Mouse (Mus musculus) heart, embryonic 14.5 days (tissue): ENCODE results near the gene Prss16. TPM values are rescaled to one million over a fixed set of nuclear protein-coding genes. Genes with fewer than 3 reads are reported as not detected.

Experiments
- ATAC-seq: fragments of 200-750 bp; cut with Nextera tagmentation; 2 replicates; pipeline ENCODE4 v1.8.0; 2017; ENCODE audit warnings: low read depth, moderate TSS enrichment; ENCODE audit not compliant: insufficient number of reproducible peaks, insufficient read depth, low FRiP score
- H3K27ac ChIP-seq, 2 experiments: fragments of 200-500 bp in 1 of 2; fragments of 300-500 bp in 1 of 2; sonication (generic) in 1 of 2; replicated peaks in 1 of 2; 2 replicates each; pipeline ENCODE4 v1.5.1; 2012 to 2014; ENCODE audit warnings: low read depth in 2 of 2, low read length in 2 of 2, control low read depth in 1 of 2, mild to moderate bottlenecking in 1 of 2, mixed read lengths in 1 of 2; ENCODE audit not compliant: control insufficient read depth in 1 of 2, insufficient read depth in 1 of 2
- H3K27me3 ChIP-seq: fragments of 300-500 bp; sonication (generic); 2 replicates; pipeline ENCODE4 v1.6.1; 2014; ENCODE audit warnings: mild to moderate bottlenecking, low read length, control low read depth; ENCODE audit not compliant: control insufficient read depth, insufficient read depth
- H3K36me3 ChIP-seq: fragments of 300-500 bp; sonication (generic); 2 replicates; pipeline ENCODE4 v1.6.1; 2014; ENCODE audit warnings: mild to moderate bottlenecking, control low read depth, low read length, mixed read lengths; ENCODE audit not compliant: control insufficient read depth, insufficient read depth
- H3K4me1 ChIP-seq, 2 experiments: fragments of 200-500 bp in 1 of 2; fragments of 300-500 bp in 1 of 2; sonication (generic) in 1 of 2; 2 replicates each; pipeline ENCODE4 v1.6.1; 2012 to 2014; ENCODE audit warnings: low read length in 2 of 2, control low read depth in 1 of 2, mixed read lengths in 1 of 2; ENCODE audit not compliant: control insufficient read depth in 2 of 2, insufficient read depth in 2 of 2
- H3K4me2 ChIP-seq: fragments of 300-500 bp; sonication (generic); 2 replicates; pipeline ENCODE4 v1.6.1; 2014; ENCODE audit warnings: mild to moderate bottlenecking, low read length
- H3K4me3 ChIP-seq, 2 experiments: fragments of 200-500 bp in 1 of 2; fragments of 300-500 bp in 1 of 2; sonication (generic) in 1 of 2; 2 replicates each; pipeline ENCODE4 v1.5.1; 2012 to 2014; ENCODE audit warnings: low read length in 2 of 2, mild to moderate bottlenecking in 2 of 2, control low read depth in 1 of 2, low read depth in 1 of 2, moderate library complexity in 1 of 2; ENCODE audit not compliant: control insufficient read depth in 1 of 2, insufficient read depth in 1 of 2
- H3K9ac ChIP-seq: fragments of 300-500 bp; sonication (generic); 2 replicates; pipeline ENCODE4 v1.6.1; 2014; ENCODE audit warnings: mild to moderate bottlenecking, low read length
- H3K9me3 ChIP-seq: fragments of 300-500 bp; sonication (generic); 2 replicates; pipeline ENCODE4 v1.6.1; 2016; ENCODE audit warnings: low read length, control low read depth; ENCODE audit not compliant: control insufficient read depth
- WGBS: fragments of 180-500 bp; shearing (Covaris S2); extraction: QIAGEN DNeasy Blood & Tissue Kit; methylation state at CpG from one replicate; pipeline ENCODE4 v1.1.7; 2014; 5-methylcytosine and 5-hydroxymethylcytosine counted together
- polyA plus RNA-seq: library from polyadenylated mRNA; unstranded; fragments of >200 nt; fragmentation: Nextera tagmentation; extraction: Ambion mirVana; gene quantifications from 2 replicates; pipeline ENCODE4 v1.2.1, GENCODE M21; 2014

Prss16 gene
- polyA plus RNA-seq, 1 experiment from 2014 or later, result 0.88 TPM

DNA sequence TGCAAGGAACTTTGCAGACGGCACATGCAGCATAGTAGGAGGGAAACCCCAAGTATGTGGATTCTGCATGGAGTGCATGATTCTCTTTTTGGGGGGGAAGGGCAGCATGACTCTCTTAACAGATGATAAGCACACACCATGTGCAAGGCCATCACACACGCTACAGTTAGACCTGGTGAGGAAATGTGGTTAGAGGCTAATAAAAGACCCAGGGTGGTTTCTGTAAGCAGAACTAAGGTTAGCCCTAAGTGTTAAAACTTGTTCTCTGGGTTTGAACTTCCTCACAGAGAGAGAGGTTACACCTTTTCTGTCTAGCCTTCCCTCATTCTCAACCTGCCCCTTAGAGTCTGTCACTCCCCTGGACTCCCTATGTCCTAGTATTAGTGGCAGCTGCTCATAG lies 8.2 kb downstream of the Prss16 start:
- no peak overlapping the region for H3K4me2 ChIP-seq
- H3K9me3 ChIP-seq, result no peaks in the 10 kb centered on the region
- peaks cover 96% of the 10 kb centered on the region for H3K27me3 ChIP-seq
- no peak for ATAC-seq
- H3K4me1 ChIP-seq, result peaks cover 6 to 19% of the 10 kb centered on the region in 2 experiments; a peak in 3 of 4 replicates
- H3K27ac ChIP-seq, result no peak overlapping the region
- H3K4me3 ChIP-seq, result no peak overlapping the region
- no peak overlapping the region for H3K9ac ChIP-seq
- WGBS, result 56% methylated on average over 2 of the region's 2 CpGs
- no peaks in the 10 kb centered on the region for H3K36me3 ChIP-seq

DNA sequence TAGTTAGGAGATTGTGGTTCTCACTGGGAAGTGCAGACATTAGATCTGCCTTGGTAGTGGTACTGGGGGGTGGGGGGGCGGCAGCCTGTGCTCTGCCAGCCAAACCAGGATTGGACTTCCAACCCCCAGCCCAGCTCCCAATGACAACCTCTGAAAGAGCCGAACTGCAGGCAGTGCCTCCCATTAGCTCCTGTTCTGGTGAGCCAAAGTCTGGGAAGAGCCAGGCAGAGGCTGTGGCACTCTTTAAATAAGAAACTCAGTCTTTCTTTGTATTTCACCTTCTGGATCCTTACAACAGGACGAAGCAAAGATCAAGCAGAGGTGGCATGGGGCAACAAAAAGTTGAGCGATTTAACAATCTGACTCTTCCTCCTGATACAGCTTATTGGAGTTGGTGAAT lies 10.4 kb downstream of the Prss16 start:
- Histone ChIP-seq H3K27ac (no peak overlapping the region), H3K27me3 (peaks cover 79% of the 10 kb centered on the region), H3K9ac (no peak overlapping the region), H3K9me3 (no peaks in the 10 kb centered on the region), H3K4me2 (no peak overlapping the region), H3K4me1 (peaks cover 7 to 18% of the 10 kb centered on the region in 2 experiments; a peak in 3 of 4 replicates), H3K36me3 (no peaks in the 10 kb centered on the region), H3K4me3 (no peak overlapping the region)
- 38% methylated on average over 4 of the region's 4 CpGs for WGBS
- ATAC-seq, result no peak

DNA sequence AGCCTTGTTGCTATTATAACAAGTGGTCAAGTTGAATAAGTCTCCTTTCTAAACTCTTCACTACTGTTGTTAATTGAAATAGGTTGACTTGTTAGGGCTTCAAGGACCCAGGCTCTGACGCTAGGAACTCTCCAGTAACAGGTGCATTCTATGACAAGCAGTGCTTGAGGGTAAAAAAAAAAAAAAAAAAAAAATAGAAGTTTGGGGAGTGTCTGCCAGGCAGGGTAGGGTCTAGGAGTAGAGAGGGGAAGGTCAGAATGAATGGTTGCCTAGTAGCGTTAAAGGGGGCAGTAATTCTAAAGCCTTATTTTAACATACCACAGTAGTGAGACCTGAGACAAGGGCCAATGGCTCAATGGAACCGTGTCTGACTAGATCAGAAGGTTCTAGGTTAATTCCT lies 11.1 kb downstream of the Prss16 start:
- H3K4me3 ChIP-seq, result no peak overlapping the region
- H3K36me3 ChIP-seq, result no peaks in the 10 kb centered on the region
- no peak overlapping the region for H3K4me2 ChIP-seq
- H3K9ac ChIP-seq, result no peak overlapping the region
- H3K27ac ChIP-seq, result no peak overlapping the region
- H3K4me1 ChIP-seq, result peaks cover 7 to 18% of the 10 kb centered on the region in 2 experiments; a peak in 3 of 4 replicates
- no peak for ATAC-seq
- 32% methylated on average over 3 of the region's 3 CpGs for WGBS
- H3K9me3 ChIP-seq, result no peaks in the 10 kb centered on the region
- H3K27me3 ChIP-seq, result peaks cover 71% of the 10 kb centered on the region

DNA sequence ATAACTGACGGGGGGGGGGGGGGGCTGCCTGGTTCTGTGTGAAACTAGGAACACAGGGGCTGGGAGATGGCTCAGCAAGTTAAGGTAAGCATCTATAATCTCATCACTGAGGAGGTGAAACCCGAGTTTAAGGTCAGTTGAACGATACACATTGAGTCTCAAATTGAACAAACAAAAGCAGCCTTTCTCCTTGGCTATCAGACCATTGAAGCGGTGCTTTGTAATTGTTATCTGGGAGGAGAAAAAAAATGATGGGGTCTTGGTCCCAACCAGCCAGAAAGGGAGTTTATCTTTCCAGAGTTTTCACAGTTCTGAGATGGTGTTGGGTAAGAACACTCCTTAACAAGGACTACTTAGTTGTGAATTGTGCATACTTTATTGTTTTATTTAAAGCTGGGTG lies 11.7 kb downstream of the Prss16 start:
- Histone ChIP-seq H3K4me1 (peaks cover 7 to 18% of the 10 kb centered on the region in 2 experiments; a peak in 3 of 4 replicates), H3K4me2 (peak overlapping the region; percentile 77), H3K9ac (no peak overlapping the region), H3K27ac (no peak overlapping the region), H3K36me3 (no peaks in the 10 kb centered on the region), H3K4me3 (peak overlapping the region in 1 of 2 experiments; percentile 49; a peak in 1 of 4 replicates), H3K27me3 (peaks cover 65% of the 10 kb centered on the region), H3K9me3 (no peaks in the 10 kb centered on the region)
- no peak for ATAC-seq
- WGBS, result 9% methylated on average over 4 of the region's 4 CpGs

DNA sequence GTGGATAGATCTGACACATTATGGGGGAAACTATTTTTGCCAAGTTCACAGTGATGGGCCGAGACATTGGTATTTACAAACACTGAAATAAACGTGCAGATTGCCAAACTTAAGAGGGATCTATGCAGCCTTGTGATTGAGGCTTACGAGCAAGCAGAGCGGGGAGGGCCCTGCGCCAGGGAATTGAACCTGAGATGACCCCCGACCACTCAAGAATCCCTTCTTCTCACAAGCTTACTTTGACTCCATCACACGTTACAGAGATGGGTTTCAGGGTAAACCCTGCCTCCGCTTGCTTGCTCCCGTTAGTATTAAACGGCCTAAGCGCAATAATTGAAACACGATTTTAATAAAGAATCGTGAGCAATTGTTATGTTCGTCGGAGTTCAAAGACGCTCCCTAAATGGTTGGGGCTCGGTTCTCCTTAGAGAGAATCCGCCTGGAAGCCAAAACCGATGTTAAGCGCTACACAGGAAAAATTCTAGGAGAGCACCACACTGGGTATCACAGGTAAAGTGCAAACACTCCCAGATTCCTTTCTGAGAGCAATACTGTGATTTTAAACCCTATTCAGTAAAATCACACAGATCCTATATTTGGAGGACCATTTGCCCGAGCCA lies 12.2 kb downstream of the Prss16 start:
- peak overlapping the region; percentile 77 for H3K4me2 ChIP-seq
- H3K9me3 ChIP-seq, result no peaks in the 10 kb centered on the region
- H3K4me3 ChIP-seq, result peak overlapping the region; percentile 44 to 49
- H3K36me3 ChIP-seq, result no peaks in the 10 kb centered on the region
- no peak overlapping the region for H3K9ac ChIP-seq
- H3K4me1 ChIP-seq, result peaks cover 7 to 18% of the 10 kb centered on the region in 2 experiments; a peak in 3 of 4 replicates
- ATAC-seq, result no peak
- no peak overlapping the region for H3K27ac ChIP-seq
- peaks cover 61% of the 10 kb centered on the region for H3K27me3 ChIP-seq
- 1% methylated on average over 21 of the region's 21 CpGs for WGBS

GRCm38 (mm10) chr13:21996840-21997185 lies 12.7 kb downstream of the Prss16 start:
- H3K4me2 ChIP-seq, result peak overlapping the region; percentile 77
- no peaks in the 10 kb centered on the region for H3K9me3 ChIP-seq
- peak overlapping the region; percentile 44 to 49 for H3K4me3 ChIP-seq
- ATAC-seq, result no peak
- peaks cover 56% of the 10 kb centered on the region for H3K27me3 ChIP-seq
- H3K4me1 ChIP-seq, result peaks cover 7 to 18% of the 10 kb centered on the region in 2 experiments; a peak in 3 of 4 replicates
- H3K36me3 ChIP-seq, result no peaks in the 10 kb centered on the region
- no peak overlapping the region for H3K27ac ChIP-seq
- 1% methylated on average over 13 of the region's 13 CpGs for WGBS
- H3K9ac ChIP-seq, result no peak overlapping the region

DNA sequence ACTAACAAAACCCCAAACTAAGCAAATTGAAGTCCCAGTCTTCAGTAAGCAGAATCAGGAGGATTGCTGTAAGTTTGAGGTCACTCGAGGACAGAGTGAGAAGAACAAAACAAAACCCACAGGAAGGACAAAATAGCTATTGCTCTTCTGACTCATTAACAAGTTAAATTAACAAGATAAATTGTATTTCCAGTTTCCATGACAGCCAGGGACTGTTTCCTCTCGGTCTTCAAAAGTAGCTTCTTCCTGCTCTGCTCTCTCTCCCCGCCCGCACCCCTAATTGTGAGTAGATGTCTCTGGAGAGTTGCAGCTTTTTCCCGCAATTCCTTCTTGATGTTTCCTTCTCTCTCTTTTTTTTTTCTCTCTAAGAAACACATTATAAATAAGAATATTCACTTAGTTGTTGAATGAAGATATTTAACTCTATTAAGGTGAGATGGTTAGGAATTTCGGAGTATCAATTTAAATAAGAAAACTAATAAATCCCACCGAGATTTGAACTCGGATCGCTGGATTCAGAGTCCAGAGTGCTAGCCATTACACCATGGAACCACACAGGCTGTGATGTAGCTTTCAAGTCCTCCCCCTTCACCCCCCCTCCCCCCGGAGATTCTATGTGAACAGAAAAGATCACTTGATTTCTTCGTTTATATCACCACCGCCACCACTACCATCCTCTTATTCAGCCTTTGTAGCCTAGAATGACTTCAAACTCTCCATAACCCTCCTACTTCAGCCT lies 13.3 kb downstream of the Prss16 start:
- peaks cover 7 to 18% of the 10 kb centered on the region in 2 experiments; a peak in 3 of 4 replicates for H3K4me1 ChIP-seq
- H3K9ac ChIP-seq, result no peak overlapping the region
- no peak for ATAC-seq
- peak overlapping the region; percentile 44 to 49 for H3K4me3 ChIP-seq
- WGBS, result 5% methylated on average over 12 of the region's 12 CpGs
- 0 out of 2 replicates have a peak, but pooled peaks cover 2% of the 10 kb centered on the region for H3K9me3 ChIP-seq
- H3K27ac ChIP-seq, result no peak overlapping the region
- no peaks in the 10 kb centered on the region for H3K36me3 ChIP-seq
- peak overlapping the region; percentile 77 for H3K4me2 ChIP-seq
- H3K27me3 ChIP-seq, result peaks cover 51% of the 10 kb centered on the region
